ENCODE assay signal across 13 mouse cellular contexts in genomic region chr12:98524331-98525311, GRCm38 (mm10). TPM values are rescaled to one million over a fixed set of nuclear protein-coding genes. Genes with fewer than 3 reads are reported as not detected.
DNase-seq lines count a peak whose midpoint lies in the region; ATAC-seq and TF ChIP-seq lines count a peak whose summit lies in the region.
"Had no signal": no experiment of that assay in that cellular context is flagged by ENCODE, and none has a peak within 500 bp of the region (broad histone marks: within the 10 kb centered on the region; RNA-seq: fewer than 3 reads in every experiment).

No protein-coding gene starts in this region.

- ATAC-seq in neural tube, embryonic 13.5 days (ENCODE audit: low read depth) = no peak
- peak; percentile 25; the same call in 1 of the 2 replicates for ATAC-seq in forebrain, embryonic 12.5 days (ENCODE audit: low FRiP score)
- ATAC-seq in hindbrain, postnatal 0 days = 0 out of 2 replicates have a peak, but pooled peaks have one; percentile 39
- ATAC-seq: intestine, embryonic 15.5 days had no signal

- H3K4me3 ChIP-seq in neural tube, embryonic 13.5 days = no peak overlapping the region
- H3K4me3 ChIP-seq in forebrain, embryonic 12.5 days (replicated peaks) = no peak overlapping the region
- H3K4me3 ChIP-seq in hindbrain, postnatal 0 days (ENCODE audit: low read length) = no peak overlapping the region
- H3K4me3 ChIP-seq in olfactory bulb, adult 2 months (ENCODE audit: insufficient read depth, low read depth, low read length) = no peak overlapping the region
- H3K4me3 ChIP-seq: intestine, embryonic 15.5 days; liver, embryonic 15.5 days had no signal

- no peak overlapping the region for H3K4me2 ChIP-seq in neural tube, embryonic 13.5 days
- no peak overlapping the region for H3K4me2 ChIP-seq in forebrain, embryonic 12.5 days
- H3K4me2 ChIP-seq in hindbrain, postnatal 0 days (ENCODE audit: low read depth, low read length) = no peak overlapping the region
- H3K4me2 ChIP-seq: intestine, embryonic 15.5 days; liver, embryonic 15.5 days had no signal

- peaks cover 39% of the 10 kb centered on the region for H3K4me1 ChIP-seq in neural tube, embryonic 13.5 days (replicated peaks)
- peaks cover 24% of the 10 kb centered on the region for H3K4me1 ChIP-seq in forebrain, embryonic 12.5 days
- H3K4me1 ChIP-seq in hindbrain, postnatal 0 days (ENCODE audit: insufficient read depth, low read length) = peaks cover 7% of the 10 kb centered on the region; the same call in 1 of the 2 replicates
- peaks cover 11% of the 10 kb centered on the region for H3K4me1 ChIP-seq in olfactory bulb, adult 2 months (ENCODE audit: control insufficient read depth, insufficient read depth, low read length)
- H3K4me1 ChIP-seq: intestine, embryonic 15.5 days; liver, embryonic 15.5 days had no signal

- H3K36me3 ChIP-seq in neural tube, embryonic 13.5 days = peaks cover 14% of the 10 kb centered on the region
- H3K36me3 ChIP-seq in forebrain, embryonic 12.5 days (replicated peaks) = peaks cover 49% of the 10 kb centered on the region
- H3K36me3 ChIP-seq in hindbrain, postnatal 0 days (ENCODE audit: insufficient read depth, low read length) = no peaks in the 10 kb centered on the region
- H3K36me3 ChIP-seq: intestine, embryonic 15.5 days; liver, embryonic 15.5 days had no signal

- TF ChIP-seq POLR2A in olfactory bulb, adult 2 months (IDR thresholded peaks at IDR 0.05; ENCODE audit: insufficient read depth, low read depth, low read length) = no peak

- DNase-seq in neural tube, embryonic 10.5 days (ENCODE audit: extremely low spot score, low spot score) = no peak
- peak; percentile 37 for DNase-seq in hindbrain, postnatal 0 days (ENCODE audit: low spot score)
- DNase-seq in spleen, postnatal 4 days (ENCODE audit: low spot score in 2 of 2) = no peak
- no peak for DNase-seq in spleen, postnatal 36 days (ENCODE audit: low spot score in 2 of 2)
- DNase-seq: kidney, postnatal 25 days had no signal

- no peak overlapping the region for H3K9ac ChIP-seq in neural tube, embryonic 13.5 days
- no peak overlapping the region for H3K9ac ChIP-seq in forebrain, embryonic 12.5 days
- H3K9ac ChIP-seq in hindbrain, postnatal 0 days (replicated peaks; ENCODE audit: low read length) = no peak overlapping the region
- H3K9ac ChIP-seq: intestine, embryonic 15.5 days; liver, embryonic 15.5 days had no signal

- no peaks in the 10 kb centered on the region for H3K9me3 ChIP-seq in neural tube, embryonic 13.5 days
- H3K9me3 ChIP-seq in forebrain, embryonic 12.5 days = peaks cover 16% of the 10 kb centered on the region; the same call in 1 of the 2 replicates
- no peaks in the 10 kb centered on the region for H3K9me3 ChIP-seq in hindbrain, postnatal 0 days (ENCODE audit: low read length)
- H3K9me3 ChIP-seq: intestine, embryonic 15.5 days; liver, embryonic 15.5 days had no signal

- H3K27ac ChIP-seq in neural tube, embryonic 13.5 days (replicated peaks) = peak overlapping the region; percentile 61
- peak overlapping the region; percentile 79 for H3K27ac ChIP-seq in forebrain, embryonic 12.5 days
- H3K27ac ChIP-seq in hindbrain, postnatal 0 days = peak overlapping the region; percentile 38; the same call in 1 of the 2 replicates
- H3K27ac ChIP-seq in olfactory bulb, adult 2 months (ENCODE audit: insufficient read depth, low read depth, low read length) = peak overlapping the region; percentile 94
- H3K27ac ChIP-seq: intestine, embryonic 15.5 days; liver, embryonic 15.5 days had no signal

- H3K27me3 ChIP-seq in neural tube, embryonic 13.5 days = no peaks in the 10 kb centered on the region
- H3K27me3 ChIP-seq in forebrain, embryonic 12.5 days = no peaks in the 10 kb centered on the region
- H3K27me3 ChIP-seq in hindbrain, postnatal 0 days (ENCODE audit: insufficient read depth, low read length) = no peaks in the 10 kb centered on the region
- H3K27me3 ChIP-seq: intestine, embryonic 15.5 days; liver, embryonic 15.5 days had no signal

- TF ChIP-seq CTCF in hindbrain, postnatal 0 days (IDR thresholded peaks at IDR 0.05; ENCODE audit: low read depth) = no peak
- TF ChIP-seq CTCF in olfactory bulb, adult 2 months (IDR thresholded peaks at IDR 0.05; ENCODE audit: insufficient read depth, low read depth, low read length) = no peak

- 73% methylated on average over 13 of the region's 13 CpGs for whole genome bisulfite sequencing in neural tube, embryonic 13.5 days
- WGBS in forebrain, embryonic 12.5 days = 47% methylated on average over 13 of the region's 13 CpGs
- WGBS in hindbrain, postnatal 0 days = 57% methylated on average over 13 of the region's 13 CpGs
- 21% methylated on average over 13 of the region's 13 CpGs for WGBS in olfactory bulb, adult 2 months

RNA-seq across cellular contexts. Expression of gene Kcnk10, which starts 53.5 kb away (rescaled TPM):
- 27.2 and 30.3 TPM in 2 replicates for polyA plus RNA-seq in neural tube, embryonic 13.5 days (2015; fragmentation: Nextera tagmentation; extraction: Ambion mirVana)
- 47.6 and 53.8 TPM in 2 replicates for polyA plus RNA-seq in forebrain, embryonic 12.5 days (2016; fragmentation: Nextera tagmentation; extraction: Ambion mirVana)
- total RNA-seq in hindbrain, postnatal 0 days (2014; rRNA removed) = 28.1 and 39.9 TPM in 2 replicates
- polyA plus RNA-seq in hindbrain, postnatal 0 days (2015; fragmentation: Nextera tagmentation; extraction: Ambion mirVana) = 31.5 and 32.2 TPM in 2 replicates
- polyA plus RNA-seq in olfactory bulb, adult 2 months (2012; ENCODE audit: insufficient read depth, insufficient read length, low replicate concordance, missing spikeins) = 50.8 TPM in 1 of 2 replicates, not detected in the other
- total RNA-seq: common myeloid progenitor, adult 5-6 weeks; gastrocnemius, adult 8-10 months; MEL had no signal

Comparison
In these comparisons a context has a peak if more than half of its experiments do, and no peak if none do; other contexts are left out.
1. H3K27ac ChIP-seq: peak in every context shown above with its lines; median percentile 94 in olfactory bulb, adult 2 months; 79 in forebrain, embryonic 12.5 days; 61 in neural tube, embryonic 13.5 days; 38 in hindbrain, postnatal 0 days.